Mouse (Mus musculus) cerebellum, adult 2 months (tissue): ENCODE results near the gene Zfp57. TPM values are rescaled to one million over a fixed set of nuclear protein-coding genes. Genes with fewer than 3 reads are reported as not detected.

Source experiments
- DNase-seq, 2 experiments: peaks; one replicate each; pipeline ENCODE4 v3.0.0; 2021
- H3K27ac ChIP-seq: fragments of 200-500 bp; 2 replicates; pipeline ENCODE4 v1.5.1; 2012; ENCODE audit warnings: low read length, control low read depth, inconsistent platforms; ENCODE audit not compliant: insufficient read depth
- H3K27me3 ChIP-seq: fragments of 200-500 bp; 2 replicates; pipeline ENCODE4 v1.6.1; 2012; ENCODE audit warnings: inconsistent platforms, mild to moderate bottlenecking, low read length, moderate library complexity; ENCODE audit not compliant: control insufficient read depth, insufficient read depth
- H3K4me1 ChIP-seq: fragments of 200-500 bp; 2 replicates; pipeline ENCODE4 v1.6.1; 2011; ENCODE audit warnings: low read length; ENCODE audit not compliant: control insufficient read depth, insufficient read depth
- H3K4me3 ChIP-seq: fragments of 200-500 bp; replicated peaks from 2 replicates; pipeline ENCODE3; 2011; ENCODE audit warnings: mild to moderate bottlenecking, low read depth, low read length, control low read depth; ENCODE audit not compliant: insufficient read depth
- CTCF ChIP-seq: fragments of 200-500 bp; IDR thresholded peaks from 2 replicates; pipeline ENCODE4 v1.5.1; 2011; ENCODE audit warnings: low read depth, mild to moderate bottlenecking, control low read depth, low read length, moderate library complexity, borderline replicate concordance; ENCODE audit not compliant: insufficient read depth
- POLR2A ChIP-seq: fragments of 200-500 bp; IDR thresholded peaks from 2 replicates; pipeline ENCODE4 v1.6.1; 2011; ENCODE audit warnings: low read length, control low read depth, borderline replicate concordance; ENCODE audit not compliant: insufficient read depth
- WGBS: fragments of 180-500 bp; shearing (Covaris S2); methylation state at CpG from one replicate; pipeline ENCODE4 v1.1.7; 2018; 5-methylcytosine and 5-hydroxymethylcytosine counted together
- polyA plus RNA-seq: library from polyadenylated mRNA; depleted of rRNA; stranded (reverse); fragments of >200 nt; gene quantifications from 2 replicates; pipeline ENCODE4 v1.2.3, GENCODE M21; 2012

Zfp57 gene
- polyA plus RNA-seq, 1 experiment: 10.3 TPM

DNA sequence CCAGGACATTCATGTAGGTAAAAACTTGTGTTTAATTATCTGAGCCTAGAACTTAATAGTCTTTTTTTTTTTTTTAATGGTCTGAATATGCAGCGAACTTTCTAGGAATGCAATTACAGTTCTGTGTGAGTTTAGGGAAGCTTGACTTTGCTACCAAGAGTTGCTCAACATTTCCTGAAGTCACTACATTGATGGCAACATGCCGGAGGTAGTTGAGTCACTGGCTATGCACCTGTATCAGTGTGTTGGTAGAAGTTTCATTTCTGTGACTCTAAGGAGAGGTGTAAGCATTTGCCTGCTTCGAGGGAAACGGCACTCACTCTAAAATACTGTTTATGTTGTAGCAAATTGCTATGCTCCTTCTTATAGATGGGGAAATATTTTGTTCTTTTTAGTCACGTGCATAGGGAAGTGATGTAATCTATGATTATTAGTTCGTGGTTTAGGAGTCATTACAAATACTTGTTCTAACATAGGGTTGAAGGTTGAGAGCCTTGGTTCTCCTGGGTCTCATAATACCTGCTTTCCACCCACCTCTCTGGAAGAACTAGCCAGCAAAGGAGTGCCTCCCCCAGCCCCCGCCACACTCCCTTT is 43.8 kb downstream of the Zfp57 start:
- no peak for TF ChIP-seq POLR2A
- no peak for TF ChIP-seq CTCF
- peaks cover 12% of the 10 kb centered on the region for H3K4me1 ChIP-seq
- 68% methylated on average over 7 of the region's 7 CpGs for WGBS
- peak overlapping the region; percentile 98 for H3K4me3 ChIP-seq
- H3K27me3 ChIP-seq: no peaks in the 10 kb centered on the region
- no peak for DNase-seq
- peak overlapping the region; percentile 100 for H3K27ac ChIP-seq

DNA sequence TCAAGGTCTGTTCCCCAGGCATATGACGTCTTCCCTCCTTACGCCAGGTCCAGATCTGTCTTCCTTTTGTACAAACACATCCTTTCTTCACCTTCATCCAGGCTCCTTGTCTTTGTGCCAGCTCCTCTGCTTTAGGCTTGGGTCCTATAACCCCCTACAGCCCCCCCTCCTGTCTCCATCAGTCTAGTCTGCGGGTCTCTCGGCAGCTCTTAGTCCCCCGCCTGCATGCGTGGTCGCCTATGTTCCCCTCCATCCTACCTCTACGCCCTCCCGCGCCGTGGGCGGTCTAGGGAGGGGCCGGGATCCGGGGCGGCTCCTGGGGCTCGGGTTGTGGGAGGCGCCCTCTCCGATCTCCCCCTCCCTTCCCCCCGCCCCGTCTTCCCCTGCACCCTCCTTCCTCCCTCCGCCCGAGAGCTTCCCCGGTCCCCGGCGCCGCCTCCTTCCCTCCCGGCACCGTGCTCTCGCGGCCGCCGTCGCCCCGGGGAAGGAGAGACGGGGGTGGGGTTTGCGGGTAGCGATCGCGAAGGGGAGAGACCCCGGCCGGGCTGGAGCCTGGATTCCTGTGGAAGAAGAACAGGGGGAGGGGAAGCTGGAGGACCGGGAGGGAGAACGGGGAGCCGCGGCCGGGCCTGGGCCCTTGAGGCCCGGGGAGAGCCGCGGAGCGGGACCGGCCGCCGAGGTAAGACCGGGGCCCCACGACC is 44.8 kb downstream of the Zfp57 start, which contains the start of gene Gabbr1:
Gene Gabbr1 (plus strand): TSS at position 356 of the 701 bp plus-strand sequence.
- peaks cover 12% of the 10 kb centered on the region for H3K4me1 ChIP-seq
- peak; percentile 73 for TF ChIP-seq POLR2A
- TF ChIP-seq CTCF: no peak
- peak within 1 kb of the TSS; percentile 100 for H3K27ac ChIP-seq
- H3K27me3 ChIP-seq: no peaks in the 10 kb centered on the region
- peak; percentile 88 to 89 for DNase-seq
- peak within 1 kb of the TSS; percentile 98 for H3K4me3 ChIP-seq
- WGBS: 1% methylated on average over 52 of the region's 55 CpGs

DNA sequence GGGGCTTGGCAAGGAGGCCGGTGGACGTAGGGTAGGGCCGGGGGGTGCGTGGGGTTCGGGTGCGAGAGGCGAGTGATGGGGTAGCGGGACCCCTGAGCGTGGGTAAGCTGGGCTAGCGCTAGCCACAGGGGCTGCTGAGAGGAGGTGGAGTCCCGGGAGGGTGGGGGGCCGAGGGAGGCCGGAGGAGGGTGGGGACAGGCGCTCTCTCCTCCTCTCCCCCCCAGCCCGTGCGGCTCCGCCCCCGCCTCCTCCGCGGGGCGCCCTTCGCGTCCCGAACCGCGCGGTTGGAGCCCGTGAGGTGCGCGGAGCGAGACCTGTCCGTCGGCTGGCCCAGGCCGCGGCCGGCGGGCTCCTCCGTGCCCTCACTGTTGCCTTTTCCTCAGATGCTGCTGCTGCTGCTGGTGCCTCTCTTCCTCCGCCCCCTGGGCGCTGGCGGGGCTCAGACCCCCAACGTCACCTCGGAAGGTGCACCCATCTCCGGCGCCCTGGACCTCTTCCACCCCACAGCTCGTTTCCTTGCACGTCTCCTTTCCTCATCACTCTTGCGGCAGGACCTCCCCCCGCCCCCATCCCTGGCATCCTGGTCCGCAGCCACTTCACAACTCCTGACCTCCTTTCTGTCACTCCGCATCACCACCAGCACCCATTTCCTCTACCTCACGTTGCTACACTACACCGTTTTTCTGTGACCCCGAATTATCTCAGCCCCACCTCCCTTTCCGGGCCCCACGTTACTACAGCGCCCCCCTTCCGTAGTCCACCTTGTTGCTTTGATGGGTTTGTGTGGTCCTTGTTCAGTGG is 45.5 kb downstream of the Zfp57 start:
- TF ChIP-seq POLR2A (0 out of 2 replicates have a peak, but pooled peaks have one; percentile 34), CTCF (peak; percentile 19; the same call in 1 of the 2 replicates)
- H3K4me3 ChIP-seq: peak overlapping the region; percentile 98
- H3K4me1 ChIP-seq: peaks cover 12% of the 10 kb centered on the region
- H3K27ac ChIP-seq: peak overlapping the region; percentile 98
- WGBS: 1% methylated on average over 49 of the region's 58 CpGs
- DNase-seq: peak; percentile 80 to 82
- H3K27me3 ChIP-seq: no peaks in the 10 kb centered on the region

DNA sequence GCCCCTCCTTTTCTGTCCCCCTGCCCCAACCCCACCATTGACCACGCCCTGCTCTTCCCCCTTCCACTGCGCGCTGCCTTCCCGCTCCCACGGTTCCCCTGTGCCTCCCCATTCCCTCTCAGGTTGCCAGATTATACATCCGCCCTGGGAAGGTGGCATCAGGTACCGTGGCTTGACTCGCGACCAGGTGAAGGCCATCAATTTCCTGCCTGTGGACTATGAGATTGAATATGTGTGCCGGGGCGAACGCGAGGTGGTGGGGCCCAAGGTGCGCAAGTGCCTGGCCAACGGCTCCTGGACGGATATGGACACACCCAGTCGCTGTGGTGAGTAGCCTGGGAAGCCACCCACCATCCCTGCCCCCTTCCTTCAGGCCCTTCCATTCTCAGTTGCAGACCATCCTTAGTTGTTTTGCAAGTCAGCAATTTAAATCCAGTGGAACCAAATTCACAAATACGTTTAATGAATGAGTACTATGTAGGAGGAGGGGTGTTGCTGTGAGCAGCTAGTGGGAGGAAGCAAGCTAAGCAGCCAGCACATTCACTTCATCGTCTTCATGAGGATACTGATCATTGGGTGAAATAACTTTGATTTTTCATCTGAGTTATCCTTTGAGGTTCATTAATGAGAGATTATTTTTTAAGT is 46.5 kb downstream of the Zfp57 start:
- peak overlapping the region; percentile 98 for H3K4me3 ChIP-seq
- H3K27ac ChIP-seq: no peak overlapping the region
- peak; percentile 44 to 51 for DNase-seq
- no peaks in the 10 kb centered on the region for H3K27me3 ChIP-seq
- WGBS: 13% methylated on average over 19 of the region's 19 CpGs
- TF ChIP-seq POLR2A (no peak), CTCF (no peak)
- peaks cover 12% of the 10 kb centered on the region for H3K4me1 ChIP-seq

DNA sequence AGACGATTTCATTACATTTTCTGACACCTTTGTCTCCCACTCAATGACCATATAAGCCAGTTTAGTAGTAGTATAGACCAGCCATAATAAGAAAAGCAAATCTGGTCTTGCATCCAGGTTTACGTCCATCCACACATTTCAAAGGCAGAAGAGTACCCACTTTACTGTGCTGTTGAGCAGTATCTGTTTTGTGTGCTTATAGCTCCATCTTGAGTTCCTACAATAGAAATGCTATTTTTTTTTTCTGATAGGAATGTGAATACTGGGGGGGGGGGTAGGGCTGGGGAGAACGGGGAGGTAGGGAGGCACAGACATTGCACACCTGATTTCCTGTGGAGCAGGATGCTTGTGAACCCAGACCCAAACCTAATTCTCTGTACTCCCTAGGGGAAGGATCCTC is 47.0 kb downstream of the Zfp57 start:
- 21% methylated on average over 3 of the region's 3 CpGs for WGBS

DNA sequence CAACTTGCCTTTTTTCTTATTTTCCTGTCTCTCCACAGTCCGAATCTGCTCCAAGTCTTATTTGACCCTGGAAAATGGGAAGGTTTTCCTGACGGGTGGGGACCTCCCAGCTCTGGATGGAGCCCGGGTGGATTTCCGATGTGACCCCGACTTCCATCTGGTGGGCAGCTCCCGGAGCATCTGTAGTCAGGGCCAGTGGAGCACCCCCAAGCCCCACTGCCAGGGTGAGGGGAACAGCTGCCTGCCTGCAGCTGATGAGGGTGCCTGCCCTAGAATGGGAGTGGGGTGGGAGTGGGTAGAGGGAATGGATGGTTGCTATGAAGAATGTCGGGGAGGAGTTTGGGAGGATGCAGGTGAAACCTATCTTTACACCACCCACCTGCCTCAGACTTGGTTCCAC is 47.4 kb downstream of the Zfp57 start:
- TF ChIP-seq CTCF (no peak), POLR2A (no peak)
- peak overlapping the region; percentile 21 for H3K4me3 ChIP-seq
- H3K27me3 ChIP-seq: no peaks in the 10 kb centered on the region
- WGBS: 51% methylated on average over 7 of the region's 7 CpGs
- peaks cover 12% of the 10 kb centered on the region for H3K4me1 ChIP-seq
- no peak overlapping the region for H3K27ac ChIP-seq
- peak; percentile 33 to 50 for DNase-seq

More for the DNA sequence above, 47.0 kb downstream of the Zfp57 start:
- peak in 1 of 2 experiments; percentile 64 for DNase-seq
- H3K4me3 ChIP-seq: peak overlapping the region; percentile 98
- peaks cover 12% of the 10 kb centered on the region for H3K4me1 ChIP-seq
- H3K27ac ChIP-seq: no peak overlapping the region
- TF ChIP-seq POLR2A (no peak), CTCF (peak; percentile 34; the same call in 1 of the 2 replicates)
- H3K27me3 ChIP-seq: no peaks in the 10 kb centered on the region
